Mouse (Mus musculus): Measurements from ENCODE around the gene Rasgrp3.
A peak's percentile ranks its signal among the peaks of the same experiment; 100 is the strongest.

The Rasgrp3 gene

GRCm38 (mm10) chr17:75539841-75540240, 104.1 kb downstream of the Rasgrp3 start:
- no peak for DNase-seq (ENCODE audit: low spot score)

GRCm38 (mm10) chr17:75543434-75543833, 107.7 kb downstream of the Rasgrp3 start:
- DNase-seq (ENCODE audit: low spot score): peak; percentile 33

- DNase-seq (ENCODE audit: low spot score): peak; percentile 57
These were observed 108.6 kb downstream of the Rasgrp3 start for GRCm38 (mm10) chr17:75544262-75544661.

- DNase-seq (ENCODE audit: low spot score): no peak
These were observed 115.2 kb downstream of the Rasgrp3 start for GRCm38 (mm10) chr17:75550771-75551413.

- peak; percentile 96 for DNase-seq (ENCODE audit: low spot score)
These were observed 116.1 kb downstream of the Rasgrp3 start, which contains the start of gene Fam98a for GRCm38 (mm10) chr17:75551512-75552400. Fam98a (minus strand) TSS chr17:75551946.

GRCm38 (mm10) chr17:75557031-75557430, 121.3 kb downstream of the Rasgrp3 start:
- no peak for DNase-seq (ENCODE audit: low spot score)

- DNase-seq (ENCODE audit: low spot score): no peak
These were observed 122.3 kb downstream of the Rasgrp3 start for GRCm38 (mm10) chr17:75558041-75558440.

GRCm38 (mm10) chr17:75575608-75576007, 139.9 kb downstream of the Rasgrp3 start:
- DNase-seq (ENCODE audit: low spot score): no peak
